Mouse (Mus musculus): ENCODE measurements around the gene Bend3. TPM values are rescaled to one million over a fixed set of nuclear protein-coding genes. Genes with fewer than 3 reads are reported as not detected.

Bend3 gene
- polyA plus RNA-seq, 1 experiment from 2014 or later: 0.81 TPM

DNA sequence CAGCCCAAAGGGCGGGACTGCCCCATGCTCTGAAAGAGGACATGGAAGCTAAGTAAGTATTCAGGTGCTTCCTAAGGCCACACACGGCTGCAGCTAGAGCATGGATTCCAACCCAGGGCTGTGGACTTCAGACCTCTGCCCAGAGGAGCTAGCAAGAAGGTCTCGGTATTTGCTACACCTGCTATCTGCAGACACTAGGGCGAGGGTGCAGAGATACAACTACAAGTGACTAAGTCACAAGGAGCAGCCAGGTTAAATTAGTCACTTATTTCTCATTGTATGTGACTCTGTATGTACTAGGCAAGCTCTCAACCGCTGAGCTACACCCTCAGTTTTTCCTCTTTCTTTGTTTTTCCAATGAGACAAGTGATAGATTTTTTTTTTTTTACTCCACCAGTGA lies 15.8 kb upstream of the Bend3 start:
- H3K36me3 ChIP-seq (ENCODE audit: insufficient read depth, low read length): no peaks in the 10 kb centered on the region
- TF ChIP-seq EP300 (IDR thresholded peaks at IDR 0.05) (no peak), CTCF (IDR thresholded peaks at IDR 0.05) (no peak)
- no peaks in the 10 kb centered on the region for H3K9me3 ChIP-seq (ENCODE audit: low read length)
- no peak overlapping the region for H3K27ac ChIP-seq (ENCODE audit: low read length)
- H3K4me2 ChIP-seq (replicated peaks; ENCODE audit: low read depth, low read length): no peak overlapping the region
- H3K9ac ChIP-seq (replicated peaks; ENCODE audit: low read depth): no peak overlapping the region
- 65% methylated on average over 5 of the region's 5 CpGs for WGBS
- H3K27me3 ChIP-seq (replicated peaks; ENCODE audit: insufficient read depth, low read length): no peaks in the 10 kb centered on the region
- DNase-seq (ENCODE audit: low spot score): no peak
- H3K4me3 ChIP-seq (ENCODE audit: low read depth, low read length): no peak overlapping the region
- no peaks in the 10 kb centered on the region for H3K4me1 ChIP-seq (ENCODE audit: insufficient read depth, low read depth, low read length)
- ATAC-seq: no peak

DNA sequence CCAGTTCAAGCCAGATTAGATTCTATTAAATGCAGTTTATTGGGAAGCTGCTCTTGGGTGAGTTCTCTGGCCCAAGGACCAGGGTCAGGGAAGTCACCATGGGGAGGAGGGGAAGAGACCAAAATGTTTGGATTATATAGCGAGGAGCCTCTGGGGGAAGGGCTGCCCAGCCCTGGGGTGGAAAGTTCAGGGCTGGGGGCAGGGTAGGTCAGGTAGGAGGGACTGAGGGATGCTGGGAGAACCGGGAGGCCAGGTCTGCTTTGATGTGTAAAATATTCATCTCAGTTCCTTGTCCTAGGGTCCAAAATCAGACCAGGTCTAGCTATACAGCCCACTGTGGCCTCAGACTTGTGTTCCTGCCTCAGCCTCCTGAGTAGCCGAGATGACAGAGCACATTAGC lies 15.4 kb upstream of the Bend3 start:
- H3K9ac ChIP-seq (replicated peaks; ENCODE audit: low read depth): no peak overlapping the region
- no peak for TF ChIP-seq EP300 (IDR thresholded peaks at IDR 0.05)
- no peak for DNase-seq (ENCODE audit: low spot score)
- H3K4me2 ChIP-seq (replicated peaks; ENCODE audit: low read depth, low read length): no peak overlapping the region
- no peaks in the 10 kb centered on the region for H3K36me3 ChIP-seq (ENCODE audit: insufficient read depth, low read length)
- no peaks in the 10 kb centered on the region for H3K9me3 ChIP-seq (ENCODE audit: low read length)
- no peak overlapping the region for H3K4me3 ChIP-seq (ENCODE audit: low read depth, low read length)
- no peak for ATAC-seq
- no peaks in the 10 kb centered on the region for H3K4me1 ChIP-seq (ENCODE audit: insufficient read depth, low read depth, low read length)
- H3K27me3 ChIP-seq (replicated peaks; ENCODE audit: insufficient read depth, low read length): no peaks in the 10 kb centered on the region
- H3K27ac ChIP-seq (ENCODE audit: low read length): no peak overlapping the region
- 49% methylated on average over 3 of the region's 3 CpGs for WGBS

DNA sequence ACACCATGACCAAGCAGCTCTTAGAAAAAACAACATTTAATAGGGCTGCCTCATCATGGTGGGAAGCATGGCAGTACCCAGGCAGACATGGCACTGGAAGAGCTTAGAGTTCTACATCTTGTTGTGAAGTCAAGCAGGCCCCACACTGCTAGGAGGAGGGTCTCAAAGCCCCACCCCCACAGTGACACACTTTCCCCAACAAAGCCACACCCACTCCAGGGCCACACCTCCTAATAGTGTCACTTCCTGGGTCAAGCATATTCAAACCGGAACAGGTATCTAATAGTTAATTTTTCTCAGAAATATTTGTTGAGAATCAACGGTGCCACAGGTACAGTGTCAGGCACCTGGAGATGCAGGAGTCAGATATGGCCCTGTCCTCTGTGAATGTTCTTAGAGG lies 12.4 kb upstream of the Bend3 start:
- ATAC-seq (no peak), DNase-seq (ENCODE audit: low spot score) (no peak)
- Histone ChIP-seq H3K36me3 (ENCODE audit: insufficient read depth, low read length) (no peaks in the 10 kb centered on the region), H3K4me2 (replicated peaks; ENCODE audit: low read depth, low read length) (no peak overlapping the region), H3K9ac (replicated peaks; ENCODE audit: low read depth) (no peak overlapping the region), H3K4me3 (ENCODE audit: low read depth, low read length) (no peak overlapping the region), H3K27me3 (replicated peaks; ENCODE audit: insufficient read depth, low read length) (no peaks in the 10 kb centered on the region), H3K4me1 (ENCODE audit: insufficient read depth, low read depth, low read length) (no peaks in the 10 kb centered on the region), H3K27ac (ENCODE audit: low read length) (no peak overlapping the region), H3K9me3 (ENCODE audit: low read length) (no peaks in the 10 kb centered on the region)
- 79% methylated on average over 2 of the region's 2 CpGs for WGBS
- TF ChIP-seq CTCF (IDR thresholded peaks at IDR 0.05): no peak
- TF ChIP-seq EP300 (IDR thresholded peaks at IDR 0.05): no peak

DNA sequence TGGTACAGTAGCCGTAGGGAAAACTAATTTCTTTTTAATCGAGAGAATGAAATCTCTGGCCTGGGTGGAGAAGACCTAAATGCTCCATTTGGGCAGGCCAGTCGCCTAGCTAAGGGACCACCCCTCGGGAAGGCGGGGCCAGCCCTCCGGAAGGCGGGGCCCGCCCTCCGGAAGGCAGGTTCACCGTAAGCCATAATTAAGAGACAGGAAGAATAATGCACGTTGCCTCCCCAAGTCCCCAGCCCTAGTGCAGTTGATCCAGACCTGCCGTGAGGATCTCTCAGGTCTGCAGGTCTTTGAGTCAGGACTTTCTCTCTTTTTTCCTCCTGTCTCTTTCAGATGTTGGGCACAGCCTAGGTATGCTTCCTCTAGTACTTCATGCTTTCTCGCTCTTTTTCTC lies 11.0 kb upstream of the Bend3 start:
- Histone ChIP-seq H3K27me3 (replicated peaks; ENCODE audit: insufficient read depth, low read length) (no peaks in the 10 kb centered on the region), H3K4me1 (ENCODE audit: insufficient read depth, low read depth, low read length) (no peaks in the 10 kb centered on the region), H3K9ac (replicated peaks; ENCODE audit: low read depth) (no peak overlapping the region), H3K27ac (ENCODE audit: low read length) (no peak overlapping the region), H3K4me2 (replicated peaks; ENCODE audit: low read depth, low read length) (0 out of 2 replicates have a peak overlapping the region, but pooled peaks have one; percentile 23), H3K9me3 (ENCODE audit: low read length) (no peaks in the 10 kb centered on the region), H3K4me3 (ENCODE audit: low read depth, low read length) (no peak overlapping the region), H3K36me3 (ENCODE audit: insufficient read depth, low read length) (no peaks in the 10 kb centered on the region)
- 32% methylated on average over 13 of the region's 13 CpGs for WGBS
- ATAC-seq: no peak; the same call in 1 of the 2 replicates
- TF ChIP-seq EP300 (IDR thresholded peaks at IDR 0.05) (no peak), CTCF (IDR thresholded peaks at IDR 0.05) (no peak)
- no peak for DNase-seq (ENCODE audit: low spot score)

DNA sequence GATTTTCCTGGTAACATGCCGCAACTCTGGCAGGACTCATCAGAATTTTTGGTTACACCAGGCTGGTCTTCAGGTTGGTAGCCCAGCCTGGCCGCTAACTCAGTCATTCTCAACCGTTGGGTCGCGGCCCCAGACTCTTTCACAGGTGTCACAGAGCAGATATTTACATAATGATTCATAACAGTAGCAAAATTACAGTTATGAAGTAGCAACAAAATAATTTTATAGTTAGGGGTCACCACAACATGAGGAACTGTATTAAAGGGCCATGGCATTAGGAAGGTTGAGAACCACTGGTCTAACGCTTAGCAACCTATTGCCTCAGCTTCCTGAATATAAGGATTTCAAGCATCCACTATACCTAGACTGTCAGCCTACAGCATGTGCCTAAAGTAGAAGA lies 10.3 kb upstream of the Bend3 start:
- Histone ChIP-seq H3K27ac (ENCODE audit: low read length) (no peak overlapping the region), H3K4me3 (ENCODE audit: low read depth, low read length) (no peak overlapping the region), H3K4me2 (replicated peaks; ENCODE audit: low read depth, low read length) (no peak overlapping the region), H3K4me1 (ENCODE audit: insufficient read depth, low read depth, low read length) (no peaks in the 10 kb centered on the region), H3K9ac (replicated peaks; ENCODE audit: low read depth) (no peak overlapping the region), H3K36me3 (ENCODE audit: insufficient read depth, low read length) (no peaks in the 10 kb centered on the region), H3K9me3 (ENCODE audit: low read length) (no peaks in the 10 kb centered on the region), H3K27me3 (replicated peaks; ENCODE audit: insufficient read depth, low read length) (no peaks in the 10 kb centered on the region)
- 87% methylated on average over 6 of the region's 6 CpGs for WGBS
- DNase-seq (ENCODE audit: low spot score) (no peak), ATAC-seq (no peak)
- TF ChIP-seq EP300 (IDR thresholded peaks at IDR 0.05) (no peak), CTCF (IDR thresholded peaks at IDR 0.05) (no peak)

DNA sequence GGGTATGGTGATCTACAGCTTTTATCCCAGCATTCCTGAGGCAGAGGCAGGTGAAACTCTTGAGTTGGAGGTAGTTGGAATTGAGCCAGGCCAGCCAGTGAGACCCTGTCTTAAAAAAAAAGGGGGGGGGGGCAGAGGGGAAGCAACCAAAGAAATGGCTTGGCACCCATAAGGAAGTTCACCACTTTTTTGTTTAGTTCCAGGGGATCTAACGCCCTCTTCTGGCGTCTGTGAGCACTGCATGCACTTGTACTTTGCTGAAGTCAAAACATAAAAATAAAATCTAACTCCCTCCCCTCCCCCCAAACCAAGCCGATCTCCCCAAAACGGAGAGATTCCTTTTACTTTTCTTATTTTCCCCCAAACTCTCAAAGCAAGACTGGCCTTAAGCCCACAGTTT lies 3.3 kb upstream of the Bend3 start:
- ATAC-seq: no peak
- Histone ChIP-seq H3K4me3 (ENCODE audit: low read depth, low read length) (no peak overlapping the region), H3K4me1 (ENCODE audit: insufficient read depth, low read depth, low read length) (peaks cover 4% of the 10 kb centered on the region; the same call in 1 of the 2 replicates), H3K4me2 (replicated peaks; ENCODE audit: low read depth, low read length) (no peak overlapping the region), H3K36me3 (ENCODE audit: insufficient read depth, low read length) (no peaks in the 10 kb centered on the region), H3K27ac (ENCODE audit: low read length) (no peak overlapping the region), H3K9ac (replicated peaks; ENCODE audit: low read depth) (no peak overlapping the region), H3K9me3 (ENCODE audit: low read length) (no peaks in the 10 kb centered on the region), H3K27me3 (replicated peaks; ENCODE audit: insufficient read depth, low read length) (no peaks in the 10 kb centered on the region)
- no peak for TF ChIP-seq EP300 (IDR thresholded peaks at IDR 0.05)
- TF ChIP-seq CTCF (IDR thresholded peaks at IDR 0.05): peak; percentile 52
- DNase-seq (ENCODE audit: low spot score): no peak
- WGBS: 39% methylated on average over 4 of the region's 4 CpGs

DNA sequence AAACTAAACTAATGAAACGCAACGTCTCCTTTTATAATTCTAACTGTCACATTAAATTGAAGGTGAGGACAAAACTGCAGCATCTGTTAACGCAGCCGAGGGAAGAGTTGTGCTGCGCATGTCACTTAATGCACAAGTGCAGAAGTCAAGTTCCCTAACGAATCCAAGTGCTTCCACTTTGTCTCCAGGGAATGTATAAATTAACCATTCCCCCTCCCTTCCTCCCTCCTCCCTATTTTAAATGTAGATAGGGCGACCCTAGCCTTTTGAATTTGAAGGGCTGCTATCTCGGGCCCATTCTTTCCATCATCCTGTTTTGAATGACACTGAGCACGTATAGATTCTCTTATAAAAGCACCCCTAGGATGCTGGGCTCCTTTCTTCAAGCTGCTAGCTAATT lies 1.2 kb upstream of the Bend3 start:
- no peak overlapping the region for H3K9ac ChIP-seq (replicated peaks; ENCODE audit: low read depth)
- ATAC-seq (no peak), DNase-seq (ENCODE audit: low spot score) (no peak)
- TF ChIP-seq CTCF (IDR thresholded peaks at IDR 0.05) (no peak), EP300 (IDR thresholded peaks at IDR 0.05) (no peak)
- peak overlapping the region; percentile 100 for H3K4me2 ChIP-seq (replicated peaks; ENCODE audit: low read depth, low read length)
- H3K36me3 ChIP-seq (ENCODE audit: insufficient read depth, low read length): no peaks in the 10 kb centered on the region
- peak overlapping the region; percentile 84; the same call in 1 of the 2 replicates for H3K4me3 ChIP-seq (ENCODE audit: low read depth, low read length)
- no peak overlapping the region for H3K27ac ChIP-seq (ENCODE audit: low read length)
- H3K4me1 ChIP-seq (ENCODE audit: insufficient read depth, low read depth, low read length): peaks cover 4% of the 10 kb centered on the region; the same call in 1 of the 2 replicates
- no peaks in the 10 kb centered on the region for H3K9me3 ChIP-seq (ENCODE audit: low read length)
- no peaks in the 10 kb centered on the region for H3K27me3 ChIP-seq (replicated peaks; ENCODE audit: insufficient read depth, low read length)
- WGBS: 16% methylated on average over 9 of the region's 9 CpGs

Measured in lung, postnatal 0 days (tissue).